Mouse (Mus musculus): ENCODE data around the gene Ctsf.
"Not testable (repeated sequence)": the region's sequence is repeated elsewhere in the genome, so short reads cannot be mapped to it uniquely, and the experiment has no call there.

Ctsf gene

DNA sequence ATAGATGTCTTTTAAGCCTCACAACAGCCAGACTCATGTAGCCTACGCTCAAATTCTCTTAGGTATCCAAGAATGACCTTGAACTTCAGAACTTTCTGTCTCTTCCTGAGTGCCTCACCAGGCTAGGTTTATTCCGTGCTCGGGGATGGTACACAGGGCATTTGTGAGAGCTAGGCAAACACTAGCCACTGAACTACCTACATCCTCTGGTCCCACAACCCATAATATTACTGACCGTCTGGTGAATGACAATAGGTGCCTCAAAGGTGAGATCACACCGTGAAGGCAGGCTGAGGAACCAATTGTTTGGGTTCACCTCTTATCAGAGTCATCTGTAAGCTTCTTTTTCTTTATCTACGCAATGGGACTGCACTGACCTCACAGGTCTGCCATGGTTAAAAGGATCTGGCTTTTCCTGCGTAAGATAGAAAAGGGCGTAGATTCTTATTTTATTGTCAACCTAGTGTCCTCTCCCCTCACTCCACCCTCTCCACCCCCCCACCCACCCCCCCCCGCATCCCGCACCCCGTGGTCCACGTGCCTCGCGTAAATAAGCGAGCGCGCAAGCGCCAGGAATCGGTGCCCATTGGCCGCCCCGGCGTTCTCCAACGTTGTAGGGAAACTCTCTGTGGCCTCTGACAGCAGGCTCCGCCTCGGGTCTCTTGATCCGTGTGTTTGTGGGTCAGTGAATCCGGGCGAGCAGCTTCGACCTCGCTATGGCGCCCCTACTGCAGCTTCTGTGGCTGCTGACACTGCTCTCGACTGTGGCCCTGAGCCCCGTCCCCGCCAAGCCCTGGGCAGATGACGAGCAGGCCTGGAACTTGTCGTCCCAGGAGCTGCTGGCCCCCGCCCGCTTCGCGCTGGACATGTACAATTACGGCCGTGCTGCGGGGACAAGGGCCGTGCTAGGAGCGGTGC, at the start of gene Ctsf:
Gene Ctsf (plus strand): TSS at position 579 of the 918 bp plus-strand sequence.
- DNase-seq (ENCODE audit: low spot score in 2 of 2) = peak; percentile 81 to 87

DNA sequence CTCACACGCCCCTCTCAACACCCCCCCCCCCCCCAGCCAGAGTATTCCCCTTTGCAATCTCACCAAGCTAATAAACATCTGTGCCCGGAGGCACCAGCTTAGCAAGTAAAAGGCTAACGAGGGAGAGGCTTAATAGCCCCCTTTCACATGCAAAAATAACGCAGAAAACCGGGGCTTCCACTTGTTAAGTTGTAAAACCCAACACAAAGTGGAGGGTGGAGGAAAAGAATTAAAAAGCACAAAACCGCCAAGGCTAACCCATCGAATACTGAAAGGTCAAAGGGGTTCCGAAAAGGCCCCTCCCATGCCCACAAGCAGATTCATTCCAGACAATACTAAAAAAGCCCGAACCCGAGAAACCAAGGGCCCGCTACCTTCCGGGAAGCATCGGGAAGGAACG, 44.6 kb upstream of the Ctsf start:
- no peak for DNase-seq (ENCODE audit: low spot score in 2 of 2)

DNA sequence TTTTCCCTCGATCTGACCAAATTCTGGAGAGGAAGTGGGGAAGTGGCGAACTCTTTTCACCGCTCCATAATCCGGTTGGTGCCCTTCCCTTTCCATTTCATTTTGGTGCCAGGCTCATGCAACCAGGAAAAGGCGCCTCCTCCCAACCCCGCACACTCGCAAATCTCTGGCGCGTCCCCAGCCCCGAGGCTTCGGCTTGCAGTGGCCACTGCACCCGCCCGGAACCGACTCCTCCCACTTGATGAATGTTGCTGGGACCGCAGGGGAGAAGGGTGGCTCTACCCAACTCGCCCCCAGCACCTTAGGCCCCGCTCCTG, 44.2 kb upstream of the Ctsf start:
- DNase-seq (ENCODE audit: low spot score in 2 of 2) = no peak

DNA sequence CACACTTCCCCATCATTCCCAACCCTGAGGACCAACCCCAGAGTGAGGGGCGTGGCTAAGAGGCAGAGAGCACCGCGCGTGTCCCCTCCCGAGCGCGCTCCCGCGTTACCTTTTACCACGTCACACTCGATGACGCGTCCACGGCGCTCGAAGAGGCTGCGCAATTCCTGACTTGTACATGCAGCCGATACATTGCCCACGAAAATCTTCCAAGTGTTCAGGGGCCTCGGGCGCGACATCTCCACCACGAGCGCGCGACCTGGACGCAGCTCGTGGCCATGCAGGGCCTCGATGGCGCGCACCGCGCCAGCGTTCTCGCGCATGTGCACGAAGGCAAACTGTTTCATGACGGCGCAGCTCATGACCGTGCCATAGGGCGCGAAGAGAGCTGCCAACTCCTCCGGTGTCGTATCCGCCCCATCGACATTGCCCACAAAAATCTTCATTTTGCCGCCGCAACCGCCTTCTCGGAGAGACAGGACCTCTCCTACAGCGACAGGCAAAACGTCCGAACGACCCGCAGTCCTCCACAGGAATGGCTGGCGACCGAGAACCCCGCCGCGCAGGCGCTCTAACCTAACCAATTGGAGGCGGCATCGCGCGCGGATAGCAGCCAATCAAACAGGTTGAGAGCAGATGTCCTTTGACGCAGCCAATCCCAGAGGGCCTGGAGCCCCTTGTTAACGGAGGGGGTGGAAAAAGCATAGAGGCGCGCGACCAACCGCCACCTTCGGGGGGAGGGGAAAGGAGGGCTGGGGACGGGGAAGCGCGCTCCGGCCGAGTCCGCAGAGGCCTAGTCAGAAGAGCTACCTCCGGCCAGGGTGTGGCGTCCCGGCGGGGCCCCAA, 43.6 kb upstream of the Ctsf start, which contains the start of the genes Gm21992 and Rbm14:
Gene Gm21992 (minus strand): TSS at position 550 of the 846 bp plus-strand sequence.
Gene Rbm14 (minus strand): TSS at position 572 of the 846 bp plus-strand sequence.
- peak; percentile 97 for DNase-seq (ENCODE audit: low spot score in 2 of 2)

DNA sequence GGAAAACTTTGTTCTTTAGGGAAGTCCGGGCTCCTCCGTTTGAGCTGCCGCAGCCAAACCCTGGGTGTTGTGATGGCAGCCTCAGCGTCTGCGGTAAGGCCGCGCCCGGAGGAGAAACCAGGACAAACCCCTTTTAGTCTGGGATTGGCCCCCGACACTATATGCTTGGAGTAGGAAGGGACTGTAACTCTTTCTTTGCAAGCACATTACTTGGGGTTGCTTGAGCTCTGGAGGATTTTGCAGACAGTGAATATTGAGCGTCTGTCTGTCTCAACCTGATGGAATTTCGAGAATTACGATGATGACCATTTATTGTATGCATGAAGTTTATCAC, 43.1 kb upstream of the Ctsf start:
- DNase-seq (ENCODE audit: low spot score in 2 of 2) = no peak

DNA sequence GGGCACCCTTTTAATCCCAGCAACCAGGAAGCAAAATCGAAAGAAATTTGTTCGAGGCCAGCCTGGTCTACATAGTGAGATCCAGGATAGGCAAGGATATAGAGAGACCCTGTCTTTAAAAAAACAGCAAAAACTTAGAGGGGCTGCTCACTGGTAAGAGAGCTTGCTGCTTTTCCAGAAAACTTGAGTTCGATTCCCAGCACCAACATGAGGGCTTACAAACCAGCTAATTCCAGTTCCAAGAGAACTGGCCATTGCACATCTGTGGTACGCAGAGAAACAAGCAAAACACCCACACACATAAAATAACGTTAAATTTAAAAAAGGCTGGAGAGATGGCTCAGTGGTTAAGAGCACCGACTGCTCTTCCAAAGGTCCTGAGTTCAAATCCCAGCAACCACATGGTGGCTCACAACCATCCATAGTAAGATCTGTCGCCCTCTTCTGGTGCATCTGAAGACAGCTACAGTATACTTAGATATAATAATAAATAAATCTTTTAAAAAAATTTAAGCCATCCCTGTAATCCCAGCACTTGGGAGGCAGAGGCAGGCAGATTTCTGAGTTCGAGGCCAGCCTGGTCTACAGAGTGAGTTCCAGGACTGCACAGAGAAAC, 42.5 kb upstream of the Ctsf start:
- not testable (repeated sequence) for DNase-seq (ENCODE audit: low spot score in 2 of 2)

DNA sequence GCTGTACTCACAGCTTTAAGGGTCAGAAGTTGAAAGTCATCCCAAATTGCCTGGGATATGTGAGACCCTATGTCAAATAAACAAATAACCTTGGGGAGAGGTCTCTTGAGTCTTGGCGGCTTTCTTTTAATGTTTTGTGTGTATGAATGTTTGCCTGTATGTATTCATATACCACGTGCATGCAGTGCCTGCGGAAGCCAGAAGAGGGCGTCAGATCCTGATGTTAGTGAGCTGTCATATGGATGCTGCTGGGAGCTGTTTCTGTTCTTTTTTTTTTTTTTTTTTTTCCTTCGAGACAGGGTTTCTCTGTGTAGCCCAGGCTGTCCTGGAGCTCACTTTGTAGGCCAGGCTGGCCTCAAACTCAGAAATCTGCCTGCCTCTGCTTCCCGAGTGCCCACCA, 41.9 kb upstream of the Ctsf start:
- DNase-seq (ENCODE audit: low spot score in 2 of 2) = no peak

DNA sequence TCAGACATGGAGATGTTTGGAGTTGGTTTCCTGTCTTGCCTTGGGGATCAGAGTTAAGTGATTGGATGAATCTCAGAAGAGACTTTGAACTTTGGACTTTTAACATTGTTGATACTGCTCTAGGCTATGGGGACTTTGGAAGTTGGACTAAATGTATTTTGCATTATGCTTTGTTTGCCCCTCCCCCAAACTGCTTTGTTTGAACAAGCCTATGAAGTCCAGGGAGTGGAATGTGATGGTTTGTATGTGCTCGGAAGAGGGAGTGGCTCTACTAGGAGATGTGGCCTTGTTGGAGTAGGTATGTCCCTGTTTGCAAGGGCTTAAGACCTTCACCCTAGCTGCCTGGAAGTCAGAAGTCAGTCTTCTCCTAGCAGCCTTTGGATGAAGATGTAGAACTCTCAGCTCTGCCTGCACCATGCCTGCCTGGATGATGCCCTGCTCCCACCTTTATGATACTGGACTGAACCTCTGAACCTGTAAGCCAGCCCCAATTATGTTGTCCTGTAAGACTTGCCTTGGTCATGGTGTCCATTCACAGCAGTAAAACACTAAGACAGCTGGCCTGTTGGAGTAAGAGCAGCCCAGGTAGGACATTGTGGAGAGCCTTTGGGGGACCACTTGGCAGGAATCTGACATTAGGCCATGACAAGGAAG, 37.6 kb upstream of the Ctsf start:
- DNase-seq (ENCODE audit: low spot score in 2 of 2) = no peak

DNA sequence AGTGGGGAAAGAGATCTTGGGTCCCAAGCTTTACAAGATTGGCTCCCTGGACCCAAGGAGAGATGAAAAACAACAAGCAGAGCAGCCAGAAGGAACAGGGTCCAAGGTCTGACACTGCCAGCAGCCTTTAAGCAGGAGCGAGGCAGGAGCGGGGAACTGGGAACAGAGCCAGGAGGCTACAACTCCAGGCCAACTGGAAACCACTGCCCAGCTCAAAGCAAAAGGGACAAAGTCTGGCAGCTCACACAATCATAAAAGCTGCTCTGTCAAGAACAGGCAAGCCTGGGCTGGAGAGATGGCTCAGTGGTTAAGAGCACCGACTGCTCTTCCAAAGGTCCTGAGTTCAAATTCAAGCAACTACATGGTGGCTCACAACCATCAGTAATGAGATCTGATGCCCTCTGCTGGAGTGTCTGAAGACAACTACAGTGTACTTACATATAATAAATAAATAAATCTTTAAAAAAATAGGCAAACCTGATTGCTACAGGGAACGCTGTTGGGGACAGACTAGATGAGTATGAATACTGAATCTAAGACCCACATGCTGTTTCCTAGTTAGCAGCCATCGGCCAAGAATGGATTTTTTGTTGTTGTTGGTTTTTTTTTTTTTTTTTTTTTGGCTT, 34.1 kb upstream of the Ctsf start:
- DNase-seq (ENCODE audit: low spot score in 2 of 2) = peak; percentile 67 to 76

DNA sequence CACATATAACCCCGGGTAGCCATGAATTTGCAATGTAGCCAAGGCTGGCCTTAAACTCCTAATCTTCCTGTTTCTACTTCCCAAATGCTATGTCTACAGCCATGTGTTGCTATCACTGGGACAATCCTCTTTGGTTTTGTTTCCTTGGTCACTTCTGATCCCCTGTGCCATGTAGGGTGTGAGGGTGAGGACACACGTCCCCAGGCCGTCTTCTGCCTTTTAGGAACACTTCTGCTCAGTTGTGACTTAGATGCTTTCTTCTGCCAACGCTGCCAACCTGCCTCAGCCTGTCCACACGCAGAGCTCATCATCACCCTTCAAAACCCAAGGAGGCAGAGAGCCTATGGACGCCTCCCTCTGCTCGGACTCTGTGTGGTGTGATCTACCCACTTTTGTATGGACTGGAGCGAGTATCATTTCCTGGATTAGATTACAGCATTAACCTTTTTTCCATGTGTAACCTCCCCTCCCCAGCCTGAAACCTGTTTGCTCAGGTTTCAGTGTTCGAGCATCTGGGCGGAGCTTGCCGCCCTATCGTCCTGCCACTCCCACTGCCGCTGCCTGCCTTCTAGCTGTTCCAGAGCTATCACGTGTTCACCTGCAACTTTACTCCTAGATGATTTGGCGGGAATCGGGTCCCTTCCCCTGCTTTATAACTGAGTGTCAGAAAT, 26.4 kb upstream of the Ctsf start:
- no peak for DNase-seq (ENCODE audit: low spot score in 2 of 2)

DNA sequence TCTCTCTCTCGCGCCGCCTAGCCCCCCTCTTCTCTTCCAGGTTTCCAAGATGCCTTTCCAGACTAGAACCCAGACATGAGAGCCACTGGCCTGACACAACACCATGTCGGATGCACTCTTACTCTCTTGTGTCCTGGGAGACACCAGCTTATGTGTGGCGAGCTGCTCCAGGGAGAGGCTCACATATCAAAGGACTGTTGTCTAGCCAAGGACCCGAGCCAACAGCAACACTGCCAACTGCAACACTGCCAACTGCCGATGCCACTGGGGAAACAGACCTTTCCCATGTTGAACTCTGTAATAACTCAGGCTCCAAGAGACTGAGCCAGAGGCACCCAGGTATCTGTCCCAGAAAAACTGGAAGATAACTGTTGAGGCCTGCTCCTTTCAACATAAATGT, 25.8 kb upstream of the Ctsf start:
- no peak for DNase-seq (ENCODE audit: low spot score in 2 of 2)

DNA sequence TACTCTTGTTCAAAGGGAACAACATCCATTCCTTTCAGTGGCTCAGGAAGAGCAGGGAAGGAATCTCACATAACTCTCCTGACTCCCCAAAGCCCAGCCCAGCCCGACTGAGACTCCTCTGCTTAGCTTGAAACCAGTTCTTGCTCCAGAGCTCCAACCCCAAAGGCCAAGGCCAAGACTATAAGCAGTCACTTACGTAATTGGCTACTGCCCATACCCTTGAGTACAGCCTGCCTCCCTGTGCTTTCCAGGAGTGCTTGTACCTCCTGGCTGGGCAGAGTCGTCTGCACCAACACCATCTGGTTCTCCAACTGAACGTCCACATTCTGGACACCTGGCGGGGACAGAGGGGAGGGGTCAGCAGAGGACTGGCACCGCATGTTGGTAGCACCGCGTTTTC, 21.0 kb upstream of the Ctsf start:
- no peak for DNase-seq (ENCODE audit: low spot score in 2 of 2)

DNA sequence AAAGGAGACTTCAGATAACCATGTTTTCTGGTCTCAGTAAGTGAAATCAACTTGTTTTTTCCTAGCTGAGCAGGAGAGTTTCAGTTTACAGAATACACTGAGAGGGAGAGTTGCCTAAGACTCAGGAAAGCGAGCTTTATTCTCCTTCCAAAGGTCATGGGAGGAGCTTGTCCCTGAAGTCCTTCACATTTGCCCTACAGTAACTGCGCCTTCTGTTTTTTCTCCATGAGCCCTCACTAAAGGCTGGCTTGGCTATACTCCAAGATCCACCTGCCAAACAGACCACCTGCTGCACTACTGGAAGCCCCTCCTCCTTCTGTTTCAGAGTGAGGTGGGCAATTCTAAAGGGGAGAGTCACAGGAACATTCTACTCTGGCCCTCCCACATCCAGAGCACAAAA, 18.8 kb upstream of the Ctsf start:
- no peak for DNase-seq (ENCODE audit: low spot score in 2 of 2)

DNA sequence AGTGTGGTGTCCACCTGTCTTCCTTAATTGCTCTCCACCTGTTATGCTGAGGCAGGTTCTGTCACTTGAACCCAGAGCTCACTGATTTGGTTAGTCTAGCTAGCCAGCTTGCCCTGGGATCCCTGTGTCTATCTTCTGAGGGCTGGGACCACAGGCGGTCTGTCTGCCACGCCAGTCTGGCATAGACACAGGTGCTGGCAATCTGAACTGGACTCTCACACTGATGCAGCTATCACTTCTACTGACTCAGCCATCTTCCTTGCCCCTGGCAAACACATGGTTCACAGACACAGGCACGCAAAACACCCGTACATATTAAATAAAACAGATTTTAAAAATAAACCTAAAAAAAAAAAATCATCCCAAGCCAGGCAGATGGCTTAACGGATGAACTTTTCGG, 17.9 kb upstream of the Ctsf start:
- no peak for DNase-seq (ENCODE audit: low spot score in 2 of 2)

DNA sequence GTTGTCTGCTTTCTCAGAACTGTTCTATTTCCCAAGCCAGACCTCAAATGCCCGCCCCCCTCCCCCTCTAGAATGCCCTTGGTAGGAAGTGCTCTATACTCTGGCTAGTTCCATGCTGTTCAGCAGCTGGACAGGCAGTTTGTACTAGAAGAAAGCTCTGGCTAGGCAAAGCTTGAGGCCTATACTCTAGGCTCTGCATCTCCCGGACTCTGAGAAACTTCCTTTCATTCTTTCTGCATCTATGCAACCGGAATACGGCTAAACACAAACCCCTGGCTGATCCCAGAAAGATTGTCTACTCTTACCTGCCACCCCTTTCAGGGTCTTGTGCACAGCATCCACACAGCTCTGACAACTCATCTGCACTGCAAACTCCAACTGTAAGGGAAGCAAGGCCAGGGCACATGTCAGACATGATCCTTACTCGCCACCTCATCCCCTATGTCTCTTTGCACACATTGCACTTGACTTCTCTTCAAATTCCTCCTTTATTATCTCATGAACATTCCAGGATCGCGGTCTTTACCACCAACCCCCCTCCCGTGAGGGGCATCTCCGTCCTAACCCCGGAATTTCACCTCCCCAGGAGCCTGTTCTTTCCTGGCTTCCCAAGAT, 16.3 kb upstream of the Ctsf start:
- no peak for DNase-seq (ENCODE audit: low spot score in 2 of 2)

DNA sequence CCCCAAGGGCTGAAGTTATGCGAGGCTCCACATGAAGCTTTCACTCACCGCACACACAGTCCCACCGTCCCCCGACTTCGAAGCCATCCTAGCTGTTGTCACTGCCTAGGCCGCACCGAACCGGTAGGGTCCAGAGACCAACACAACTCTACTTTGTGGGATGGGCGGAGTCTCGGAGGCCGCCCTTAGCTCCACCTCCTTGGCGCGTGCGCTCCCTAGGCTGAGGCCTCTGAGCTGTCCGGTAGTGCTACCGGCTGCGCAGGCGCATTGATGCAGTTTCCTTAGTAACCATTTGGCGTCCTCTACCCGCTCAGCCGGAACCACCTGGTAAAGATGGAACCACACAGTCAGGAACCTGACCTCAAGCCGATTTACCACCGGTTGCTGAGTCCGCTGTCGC, 15.8 kb upstream of the Ctsf start, which contains the start of the genes Ccs and Ccdc87:
Gene Ccs (minus strand): TSS at position 184 of the 400 bp plus-strand sequence.
Gene Ccdc87 (plus strand): TSS at position 218 of the 400 bp plus-strand sequence.
- DNase-seq (ENCODE audit: low spot score in 2 of 2) = peak; percentile 93 to 95

DNA sequence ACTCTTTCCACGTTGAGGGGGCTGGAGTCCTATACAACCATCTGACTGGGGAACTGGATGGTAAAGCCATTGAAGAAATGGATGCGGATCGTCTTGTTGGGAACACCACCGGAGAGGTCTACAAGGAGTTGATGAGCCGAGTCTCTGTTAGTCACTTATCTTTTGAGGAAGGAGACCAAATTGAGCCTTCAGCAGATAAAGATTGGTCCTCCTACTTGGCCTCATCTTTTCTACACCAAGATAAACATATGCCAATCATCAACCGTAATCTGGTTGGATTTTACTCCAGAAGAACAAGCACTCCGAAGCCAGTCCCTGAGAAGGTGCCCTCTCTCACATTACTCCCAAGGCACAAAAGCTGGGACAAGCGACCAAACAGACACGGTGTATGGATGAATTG, 14.1 kb upstream of the Ctsf start:
- no peak for DNase-seq (ENCODE audit: low spot score in 2 of 2)

DNA sequence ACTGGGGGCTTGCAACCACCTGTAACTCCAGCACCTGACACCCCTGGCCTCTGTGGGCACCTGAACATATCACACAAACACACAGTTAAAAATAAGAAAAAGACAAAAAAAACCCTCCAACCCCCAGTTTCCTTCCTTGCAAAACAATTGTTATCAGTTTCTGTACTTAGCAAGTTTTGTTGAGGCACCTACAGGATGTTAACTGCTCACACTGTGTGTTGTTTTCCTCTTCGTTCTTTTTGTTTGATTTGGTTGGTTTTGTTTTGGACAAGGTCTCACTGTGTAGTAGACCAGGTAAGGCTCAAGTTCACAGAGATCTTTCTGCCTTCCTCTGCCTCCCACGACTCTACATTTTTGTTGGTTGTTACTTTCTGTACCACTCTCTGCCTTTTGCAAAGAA, 12.3 kb upstream of the Ctsf start:
- DNase-seq (ENCODE audit: low spot score in 2 of 2) = no peak

DNA sequence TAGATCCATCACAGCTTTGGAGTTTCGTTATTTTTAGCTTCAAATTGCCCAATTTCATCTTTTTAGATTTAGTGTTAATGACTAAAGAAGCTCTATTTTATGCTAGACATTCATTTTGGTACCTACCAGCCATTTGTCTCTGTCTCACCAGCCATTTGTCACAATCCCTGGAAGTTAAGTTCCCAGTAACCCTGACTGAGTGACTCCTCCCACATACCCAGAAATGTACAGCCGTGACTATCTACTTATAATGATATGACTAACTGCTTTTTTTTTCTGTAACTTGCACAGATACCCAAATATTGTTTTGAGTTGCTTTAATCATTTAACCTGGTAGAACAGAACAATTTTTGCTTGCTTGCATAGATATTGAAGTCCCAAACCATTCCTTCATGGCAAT, 9.1 kb upstream of the Ctsf start:
- DNase-seq (ENCODE audit: low spot score in 2 of 2) = no peak

DNA sequence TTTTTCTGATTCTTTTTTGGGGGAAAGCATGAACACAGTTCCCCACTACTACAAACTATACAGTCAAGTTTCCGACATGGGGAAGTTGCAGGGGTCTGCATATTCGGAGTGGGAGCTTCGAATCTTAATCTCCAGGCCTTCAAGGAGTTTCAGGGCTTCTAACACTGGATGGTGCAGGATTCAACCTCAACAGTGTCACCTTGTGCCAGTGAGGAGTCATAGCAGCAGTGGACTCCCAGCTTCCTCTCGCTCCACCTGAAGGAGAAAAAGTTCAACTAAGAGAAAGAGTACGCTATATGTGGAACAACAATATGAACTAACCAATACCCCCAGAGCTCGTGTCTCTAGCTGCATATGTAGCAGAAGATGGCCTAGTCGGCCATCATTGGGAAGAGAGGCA, 7.4 kb upstream of the Ctsf start:
- DNase-seq (ENCODE audit: low spot score in 2 of 2) = no peak
